Mouse (Mus musculus) heart, adult 2 months (tissue): ENCODE measurements around the gene Exoc3l4.

Experiments
- CTCF ChIP-seq: fragments of 200-600 bp; IDR thresholded peaks from 2 replicates; pipeline ENCODE4 v1.8.1; 2022; ENCODE audit warnings: antibody characterized with exemption, mild to moderate bottlenecking, moderate library complexity
- EP300 ChIP-seq: fragments of 200-500 bp; IDR thresholded peaks from 2 replicates; pipeline ENCODE4 v1.6.1; 2011; ENCODE audit warnings: low read depth, low read length, control low read depth; ENCODE audit not compliant: insufficient read depth

- no peak for TF ChIP-seq CTCF
- no peak for TF ChIP-seq EP300
These were observed 37.2 kb downstream of the Exoc3l4 start for GRCm38 (mm10) chr12:111454021-111454420.
